Mouse (Mus musculus) stomach, embryonic 14.5 days (tissue): ENCODE results near the gene Gosr2. TPM values are rescaled to one million over a fixed set of nuclear protein-coding genes. Genes with fewer than 3 reads are reported as not detected.

Experiments
- ATAC-seq: fragments of 200-750 bp; cut with Nextera tagmentation; 2 replicates; pipeline ENCODE4 v1.8.0; 2017; ENCODE audit warnings: low read depth, moderate TSS enrichment; ENCODE audit not compliant: insufficient number of reproducible peaks, insufficient read depth, low FRiP score
- H3K27ac ChIP-seq: fragments of 300-500 bp; sonication (generic); 2 replicates; pipeline ENCODE4 v1.5.1; 2014; ENCODE audit warnings: mild to moderate bottlenecking, low read length, moderate library complexity, mixed read lengths
- H3K27me3 ChIP-seq: fragments of 300-500 bp; sonication (generic); 2 replicates; pipeline ENCODE4 v1.6.1; 2014; ENCODE audit warnings: low read length, control low read depth, mixed read lengths; ENCODE audit not compliant: control insufficient read depth, insufficient read depth
- H3K36me3 ChIP-seq: fragments of 300-500 bp; sonication (generic); 2 replicates; pipeline ENCODE4 v1.6.1; 2014; ENCODE audit warnings: mild to moderate bottlenecking, control low read depth, low read length, moderate library complexity, mixed read lengths; ENCODE audit not compliant: control insufficient read depth, insufficient read depth
- H3K4me1 ChIP-seq: fragments of 300-500 bp; sonication (generic); 2 replicates; pipeline ENCODE4 v1.6.1; 2014; ENCODE audit warnings: low read length, control low read depth, mixed read lengths; ENCODE audit not compliant: control insufficient read depth, insufficient read depth
- H3K4me2 ChIP-seq: fragments of 300-500 bp; sonication (generic); replicated peaks from 2 replicates; pipeline ENCODE4 v1.6.1; 2014; ENCODE audit warnings: low read depth, low read length, control low read depth
- H3K4me3 ChIP-seq: fragments of 300-500 bp; sonication (generic); 2 replicates; pipeline ENCODE4 v1.5.1; 2014; ENCODE audit warnings: low read depth, low read length, control low read depth
- H3K9ac ChIP-seq: fragments of 300-500 bp; sonication (generic); replicated peaks from 2 replicates; pipeline ENCODE4 v1.6.1; 2014; ENCODE audit warnings: low read depth, mild to moderate bottlenecking, control low read depth, low read length, moderate library complexity, mixed read lengths
- H3K9me3 ChIP-seq: fragments of 300-500 bp; sonication (generic); 2 replicates; pipeline ENCODE4 v1.6.1; 2016; ENCODE audit warnings: low read depth, low read length, control low read depth; ENCODE audit not compliant: control insufficient read depth
- WGBS: fragments of 180-500 bp; shearing (Covaris S2); extraction: QIAGEN DNeasy Blood & Tissue Kit; methylation state at CpG from one replicate; pipeline ENCODE4 v1.1.7; 2014; 5-methylcytosine and 5-hydroxymethylcytosine counted together
- polyA plus RNA-seq: library from polyadenylated mRNA; unstranded; fragments of >200 nt; fragmentation: Nextera tagmentation; extraction: Ambion mirVana; gene quantifications from 2 replicates; pipeline ENCODE4 v1.2.1, GENCODE M21; 2014

Gene Gosr2
- polyA plus RNA-seq, 1 experiment from 2014 or later: 69.4 TPM

GRCm38 (mm10) chr11:103635481-103635880 is 62.2 kb downstream of the Gosr2 start:
- no peak for ATAC-seq
- Histone ChIP-seq H3K27ac (no peak overlapping the region), H3K27me3 (peaks cover 1% of the 10 kb centered on the region; the same call in 1 of the 2 replicates), H3K9ac (no peak overlapping the region), H3K4me1 (no peaks in the 10 kb centered on the region), H3K36me3 (no peaks in the 10 kb centered on the region), H3K4me3 (no peak overlapping the region), H3K9me3 (no peaks in the 10 kb centered on the region), H3K4me2 (no peak overlapping the region)
- 79% methylated on average over 3 of the region's 3 CpGs for WGBS

- no peaks in the 10 kb centered on the region for H3K36me3 ChIP-seq
- no peak overlapping the region for H3K4me2 ChIP-seq
- no peak overlapping the region for H3K9ac ChIP-seq
- 88% methylated on average over 7 of the region's 7 CpGs for WGBS
- H3K27me3 ChIP-seq: no peaks in the 10 kb centered on the region
- H3K9me3 ChIP-seq: no peaks in the 10 kb centered on the region
- ATAC-seq: no peak
- no peaks in the 10 kb centered on the region for H3K4me1 ChIP-seq
- no peak overlapping the region for H3K4me3 ChIP-seq
- H3K27ac ChIP-seq: no peak overlapping the region
These were observed 62.9 kb downstream of the Gosr2 start for GRCm38 (mm10) chr11:103634806-103635205.

GRCm38 (mm10) chr11:103627453-103627852 is 70.2 kb downstream of the Gosr2 start:
- Histone ChIP-seq H3K27ac (no peak overlapping the region), H3K9ac (no peak overlapping the region), H3K36me3 (no peaks in the 10 kb centered on the region), H3K9me3 (no peaks in the 10 kb centered on the region), H3K27me3 (no peaks in the 10 kb centered on the region), H3K4me3 (no peak overlapping the region), H3K4me2 (no peak overlapping the region), H3K4me1 (no peaks in the 10 kb centered on the region)
- WGBS: 74% methylated on average over 23 of the region's 23 CpGs
- no peak for ATAC-seq

Other genes with a start within 250 kb of the Gosr2 start
- gene Lrrc37a, start 193.3 kb downstream of the Gosr2 start, polyA plus RNA-seq: not detected in 2 replicates
- gene Gm884, start 76.8 kb downstream of the Gosr2 start, polyA plus RNA-seq: not detected in 2 replicates
- not detected in 2 replicates for gene Lyzl6, start 59.0 kb downstream of the Gosr2 start, polyA plus RNA-seq
- not detected in 2 replicates for gene Rprml, start 48.3 kb downstream of the Gosr2 start, polyA plus RNA-seq
- 0.06 and 0.07 TPM in 2 replicates for gene Wnt9b, start 51.9 kb upstream of the Gosr2 start, polyA plus RNA-seq
- gene Wnt3, start 76.3 kb upstream of the Gosr2 start, polyA plus RNA-seq: 0.07 and 0.10 TPM in 2 replicates